Mouse (Mus musculus) heart, adult 8-10 months (tissue): ENCODE data around the gene Tpst2. TPM values are rescaled to one million over a fixed set of nuclear protein-coding genes. Genes with fewer than 3 reads are reported as not detected.

Source experiments
- DNase-seq: peaks from one replicate; pipeline ENCODE4 v3.0.0; 2022; ENCODE audit warnings: low spot score
- total RNA-seq, 4 experiments: library from RNA; stranded (reverse); gene quantifications; 2 replicates each; pipeline ENCODE4 v1.2.4; 2022

Gene Tpst2
- total RNA-seq, 4 experiments from 2014 or later: 32.2 to 47.1 (median 37.1) TPM

DNA sequence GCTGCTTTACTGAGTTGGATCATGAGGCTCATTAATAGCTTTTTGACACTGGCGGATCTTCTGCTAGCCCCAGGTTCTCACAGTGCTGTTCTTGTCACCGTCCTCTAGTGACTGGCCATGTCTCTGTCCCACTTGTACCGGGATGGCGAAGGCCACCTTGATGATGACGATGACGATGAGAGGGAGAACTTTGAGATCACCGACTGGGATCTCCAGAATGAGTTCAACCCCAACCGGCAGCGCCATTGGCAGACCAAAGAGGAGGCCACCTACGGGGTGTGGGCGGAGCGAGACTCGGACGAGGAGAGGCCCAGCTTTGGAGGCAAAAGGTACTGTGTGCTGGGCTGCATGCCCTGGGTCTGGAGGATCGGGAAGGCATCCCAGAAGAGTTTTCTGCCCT is 51.4 kb downstream of the Tpst2 start:
- DNase-seq: no peak

- no peak for DNase-seq
These were observed 53.5 kb downstream of the Tpst2 start for GRCm38 (mm10) chr5:112329805-112330564.

- DNase-seq: peak; percentile 44
These were observed 59.0 kb downstream of the Tpst2 start for GRCm38 (mm10) chr5:112335473-112335872.

GRCm38 (mm10) chr5:112337004-112337403 is 60.5 kb downstream of the Tpst2 start:
- no peak for DNase-seq

DNA sequence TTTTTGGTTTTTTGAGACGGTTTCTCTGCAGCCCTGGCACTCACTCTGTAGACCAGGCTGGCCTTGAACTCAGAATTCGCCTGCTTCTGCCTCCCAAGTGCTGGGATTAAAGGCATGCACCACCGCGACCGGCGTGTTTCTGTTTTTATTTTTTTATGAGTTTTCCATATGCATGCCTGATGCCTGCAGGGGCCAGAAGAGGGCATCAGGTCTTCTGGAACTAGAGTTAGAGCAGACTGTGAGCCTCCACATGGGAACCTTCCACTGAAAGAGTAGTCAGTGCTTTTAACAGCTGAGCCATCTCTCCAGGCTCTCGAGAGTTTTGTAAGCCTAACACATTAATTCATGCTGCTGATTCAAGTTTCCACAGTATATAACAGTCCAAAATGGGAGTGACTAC is 62.7 kb downstream of the Tpst2 start:
- DNase-seq: no peak

DNA sequence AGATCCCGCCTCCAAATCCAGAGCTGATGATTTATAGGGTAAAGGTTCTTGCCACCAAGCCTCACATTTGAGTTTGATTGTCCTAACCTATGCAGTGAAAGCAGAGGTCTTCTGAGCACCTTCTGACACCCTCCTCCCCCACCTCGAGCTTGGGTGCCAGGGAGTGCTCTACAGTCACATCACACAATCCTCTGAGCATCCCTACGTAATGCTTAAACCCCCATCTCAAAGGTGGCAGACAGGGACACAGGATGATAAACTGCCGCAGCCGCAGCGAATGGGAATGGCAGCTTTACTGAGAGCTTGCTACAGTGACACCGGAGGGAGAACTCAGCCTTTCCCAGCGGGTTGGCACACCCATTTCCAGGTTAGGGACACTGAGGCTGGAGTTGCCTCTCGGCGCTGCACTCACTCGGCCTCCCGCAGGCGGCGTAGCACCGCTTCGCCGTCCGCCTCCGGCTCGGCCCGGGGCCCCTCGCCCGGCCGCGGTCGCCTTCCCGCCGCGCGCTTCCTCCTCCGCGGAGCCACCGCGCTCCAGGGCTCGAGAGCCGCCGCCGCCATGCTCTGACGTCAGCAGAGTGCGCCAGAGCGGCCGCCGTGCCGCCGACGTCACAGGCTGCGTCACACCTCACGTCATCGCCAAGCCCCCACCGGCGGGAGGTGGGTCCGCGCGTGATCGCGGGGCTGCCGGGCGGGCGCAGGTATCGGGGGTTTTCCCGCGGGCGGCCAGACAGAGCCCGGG is 66.1 kb downstream of the Tpst2 start, which contains the start of the genes Srrd and Hps4:
TSS of gene Srrd (minus strand) at position 578 of the 742 bp plus-strand sequence.
TSS of gene Hps4 (plus strand) at position 621 of the 742 bp plus-strand sequence.
- peak; percentile 80 for DNase-seq

GRCm38 (mm10) chr5:112343205-112343595 is 66.7 kb downstream of the Tpst2 start:
- DNase-seq: peak; percentile 25

DNA sequence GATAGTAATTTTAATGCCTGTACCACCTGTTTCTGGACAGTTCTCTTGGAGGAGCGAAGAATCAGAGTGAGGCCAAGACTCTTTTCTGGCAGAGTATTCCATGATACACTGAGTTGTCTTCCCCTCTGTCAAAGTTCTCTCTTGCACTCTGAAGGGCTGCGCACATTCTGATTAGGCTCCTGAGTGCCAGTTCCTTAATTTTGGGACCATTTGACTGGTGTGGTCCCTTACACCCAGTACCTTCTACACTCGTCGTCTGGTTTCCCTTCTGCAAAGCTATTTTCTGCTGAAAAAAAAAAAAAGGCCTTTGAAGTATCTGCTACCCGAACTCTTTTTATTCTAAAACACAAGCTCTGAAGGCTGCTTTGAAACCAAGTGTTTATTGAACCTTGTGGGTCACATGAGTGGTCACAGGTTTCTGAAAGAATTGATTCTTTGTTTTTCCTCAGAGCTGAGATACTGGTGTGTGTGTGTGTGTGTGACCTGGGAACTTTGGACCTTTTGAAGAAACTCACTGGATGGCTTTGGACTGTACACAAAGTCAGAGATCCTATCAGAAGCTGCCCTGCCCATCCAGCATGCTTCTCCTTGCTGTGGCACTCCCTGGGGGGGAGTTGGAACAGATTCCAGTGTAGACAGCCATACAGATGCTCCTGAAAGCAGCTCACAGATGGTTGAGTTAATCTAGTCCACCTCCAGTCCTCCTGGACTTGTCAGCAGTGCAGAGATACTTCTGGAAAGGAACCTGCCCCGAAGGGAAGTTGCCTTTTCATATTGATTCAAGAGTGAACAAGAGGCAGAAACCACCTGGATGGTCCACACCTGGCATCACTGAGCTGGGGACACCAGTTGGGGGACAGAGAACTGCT is 67.8 kb downstream of the Tpst2 start:
- no peak for DNase-seq

DNA sequence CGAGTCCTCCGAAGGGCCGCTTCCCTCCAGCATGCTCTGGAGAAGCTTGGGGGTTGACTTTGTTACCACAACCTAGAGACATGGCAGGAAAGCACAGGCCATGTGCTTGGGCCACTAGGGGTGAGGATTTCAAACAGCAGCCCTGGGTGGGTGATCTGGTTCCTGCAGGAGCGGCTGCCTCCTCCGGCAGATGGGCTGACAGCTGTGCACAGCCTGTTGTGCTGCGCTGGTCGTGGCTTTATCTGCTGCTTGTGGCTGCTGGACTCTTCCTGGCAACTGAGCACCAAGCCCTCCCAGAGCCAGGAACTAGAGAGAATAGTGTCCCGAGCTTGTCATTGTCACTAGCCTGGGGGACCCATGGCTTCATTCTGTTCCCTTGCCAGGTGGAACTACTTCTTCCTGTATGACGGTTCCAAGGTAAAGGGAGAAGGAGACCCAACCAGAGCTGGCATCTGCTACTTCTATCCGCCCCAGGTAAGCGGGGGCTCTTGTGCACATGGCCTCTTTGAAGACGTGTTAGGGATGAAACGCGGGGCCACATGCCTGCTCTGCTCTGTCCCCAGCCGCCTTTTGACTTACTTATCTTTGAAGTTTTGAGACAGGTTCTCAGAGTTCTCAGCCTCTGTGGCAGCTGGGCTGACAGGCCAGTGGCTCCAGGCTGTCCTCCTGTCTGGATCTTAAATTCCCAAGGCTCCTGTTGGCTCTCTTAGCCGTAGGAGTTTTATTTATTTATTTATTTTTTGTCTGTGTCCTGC is 69.9 kb downstream of the Tpst2 start:
- DNase-seq: no peak

DNA sequence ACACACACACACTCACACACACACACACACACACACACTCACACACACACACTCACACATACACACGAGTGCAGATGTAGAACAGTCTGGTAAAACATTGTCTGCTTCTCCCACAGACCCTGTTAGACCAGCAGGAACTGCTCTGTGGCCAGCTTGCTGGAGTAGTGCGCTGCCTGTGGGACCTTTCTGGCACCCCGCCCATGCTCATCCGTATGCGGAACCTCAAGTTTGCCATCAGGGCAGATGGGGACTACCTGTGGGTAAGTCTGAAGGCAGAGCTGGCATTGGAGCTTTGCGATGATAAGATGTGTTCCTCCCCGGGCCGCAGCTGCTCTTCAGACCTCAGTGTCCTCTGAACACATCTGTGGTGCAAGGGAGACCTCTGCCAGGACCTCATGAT is 72.7 kb downstream of the Tpst2 start:
- no peak for DNase-seq

- peak; percentile 31 for DNase-seq
These were observed 79.0 kb downstream of the Tpst2 start for GRCm38 (mm10) chr5:112355493-112355892.

- DNase-seq: no peak
These were observed 79.4 kb downstream of the Tpst2 start, which contains the start of gene Gm6583 for GRCm38 (mm10) chr5:112355910-112356309. Gm6583 (minus strand) TSS chr5:112356033.

DNA sequence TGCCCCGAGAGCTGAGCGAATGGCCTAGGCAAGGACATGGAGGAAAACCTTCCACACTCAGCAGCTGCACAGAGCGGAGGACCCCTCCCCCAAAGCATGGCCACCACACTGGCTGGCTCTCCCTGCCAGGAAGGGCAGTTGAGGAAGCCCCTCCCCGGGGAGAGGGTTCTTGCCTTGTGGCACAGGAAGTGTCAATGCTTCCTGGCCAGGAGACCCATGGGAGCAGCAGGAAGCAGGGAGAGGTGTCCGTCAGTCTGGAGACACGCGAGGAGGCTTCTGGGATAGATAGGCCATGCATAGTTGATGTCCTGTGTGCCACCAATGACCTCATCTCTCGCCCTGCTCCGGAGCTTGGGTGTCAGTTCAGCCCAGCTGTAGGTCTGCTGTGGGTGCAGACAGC is 79.8 kb downstream of the Tpst2 start:
- peak; percentile 17 for DNase-seq

GRCm38 (mm10) chr5:112359520-112359919 is 83.0 kb downstream of the Tpst2 start:
- no peak for DNase-seq

DNA sequence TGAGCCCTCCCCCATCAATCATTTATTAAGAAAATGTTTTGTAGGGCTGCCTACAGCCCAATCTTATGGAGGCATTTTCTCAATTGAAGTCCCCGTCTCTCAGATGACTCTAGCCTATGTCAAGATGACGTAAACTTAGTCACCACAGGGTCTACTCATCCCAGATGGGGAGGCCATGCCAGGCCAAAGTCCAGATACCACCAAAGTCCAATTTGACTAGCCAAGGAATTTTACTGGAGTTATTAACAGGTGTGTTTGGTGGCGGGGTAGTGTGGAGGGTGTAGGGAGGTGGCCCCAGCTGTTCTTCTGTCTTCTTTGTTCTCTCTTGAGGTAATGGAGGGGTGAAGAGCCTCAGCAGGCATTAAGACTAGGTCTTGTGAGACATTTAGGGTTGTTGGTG is 83.6 kb downstream of the Tpst2 start:
- DNase-seq: no peak

GRCm38 (mm10) chr5:112364184-112364797 is 87.8 kb downstream of the Tpst2 start:
- DNase-seq: no peak
